In the genomic region with DNA sequence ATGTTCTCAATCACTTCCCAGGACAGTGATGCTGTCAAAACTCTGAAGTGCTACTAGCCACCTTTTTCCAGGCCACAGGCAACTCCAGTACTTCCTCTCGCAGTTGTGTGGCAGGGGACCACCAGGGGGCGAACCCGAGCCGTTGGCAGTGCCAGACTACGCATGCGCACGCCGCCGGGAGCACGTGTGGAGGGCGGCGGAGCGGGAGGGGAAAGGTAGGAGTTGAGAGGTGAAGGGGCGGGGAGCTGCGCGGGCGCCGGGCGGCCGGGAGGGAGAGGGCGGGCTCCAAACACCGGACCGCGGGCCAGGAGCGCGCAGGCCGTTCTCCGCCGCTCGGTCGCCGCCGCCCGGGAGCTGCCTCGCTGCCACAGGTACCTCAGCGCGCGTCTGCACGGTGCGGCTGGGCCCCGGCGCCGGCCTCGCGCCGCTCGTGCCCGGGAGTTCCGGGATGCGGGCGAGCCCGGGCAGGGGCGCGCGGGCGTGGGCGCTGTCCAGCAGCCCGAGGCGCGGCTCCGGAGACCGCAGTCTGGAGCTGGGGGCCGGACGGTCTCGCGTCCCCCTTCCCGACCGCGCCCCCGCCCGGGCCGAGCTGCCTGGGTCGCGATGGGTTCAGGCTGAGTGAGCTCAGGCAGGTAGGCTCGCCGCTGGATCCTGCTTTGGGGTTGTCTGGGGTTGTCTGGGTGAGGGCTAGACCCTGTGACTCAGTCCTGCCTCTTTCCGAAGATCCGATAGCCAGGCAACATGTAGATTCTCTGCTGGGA, we compare ENCODE assay signal across 8 mouse cellular contexts. TPM values are rescaled to one million over a fixed set of nuclear protein-coding genes. Genes with fewer than 3 reads are reported as not detected.
DNase-seq lines count a peak whose midpoint lies in the region; ATAC-seq lines count a peak whose summit lies in the region.

Gene Scap (plus strand): TSS at position 154 of the 761 bp plus-strand sequence.

- no peak within 1 kb of the TSS for H3K27ac ChIP-seq in hindbrain, embryonic 11.5 days (ENCODE audit: low read depth, low read length)

- H3K27me3 ChIP-seq in hindbrain, embryonic 11.5 days (ENCODE audit: control insufficient read depth, insufficient read depth, low read length), result no peaks in the 10 kb centered on the region

- no peaks in the 10 kb centered on the region for H3K36me3 ChIP-seq in hindbrain, embryonic 11.5 days (ENCODE audit: control insufficient read depth, insufficient read depth, low read length)

- H3K9me3 ChIP-seq in hindbrain, embryonic 11.5 days (ENCODE audit: control insufficient read depth, low read length), result no peaks in the 10 kb centered on the region

- DNase-seq in MN1 (ENCODE audit: low spot score), result peak; percentile 94
- DNase-seq in cerebellum, adult 9-10 months, result peak; percentile 97
- peak; percentile 87 to 99 for DNase-seq in frontal cortex, adult 2 months (ENCODE audit: extremely low spot score in 1 of 2, low spot score in 1 of 2)
- peak; percentile 99 for DNase-seq in hindbrain, embryonic 11.5 days (ENCODE audit: low spot score)
- peak; percentile 100 for DNase-seq in layer of hippocampus, postnatal 10 days (ENCODE audit: low spot score in 2 of 2)
- peak; percentile 97 for DNase-seq in lung, postnatal 10 days
- peak; percentile 98 for DNase-seq in ovary, postnatal 36 days (ENCODE audit: low spot score)
- peak; percentile 99 for DNase-seq in thymus, postnatal 25 days

- 1% methylated on average over 36 of the region's 78 CpGs for WGBS in hindbrain, embryonic 11.5 days

- H3K4me2 ChIP-seq in hindbrain, embryonic 11.5 days (replicated peaks; ENCODE audit: low read depth, low read length), result peak within 1 kb of the TSS; percentile 95

- H3K9ac ChIP-seq in hindbrain, embryonic 11.5 days (ENCODE audit: low read depth, low read length), result peak within 1 kb of the TSS; percentile 71

- peaks cover 3% of the 10 kb centered on the region; the same call in 1 of the 2 replicates for H3K4me1 ChIP-seq in hindbrain, embryonic 11.5 days (replicated peaks; ENCODE audit: control insufficient read depth, insufficient read depth, low read length)

- ATAC-seq in hindbrain, embryonic 11.5 days (ENCODE audit: low FRiP score), result peak; percentile 89

- H3K4me3 ChIP-seq in hindbrain, embryonic 11.5 days (ENCODE audit: low read depth, low read length), result peak within 1 kb of the TSS; percentile 88

RNA-seq across cellular contexts. Expression of gene Scap, which starts in this region (rescaled TPM):
- polyA plus RNA-seq in frontal cortex, adult 2 months (2012; rRNA removed), result 42.4 and 45.8 TPM in 2 replicates
- polyA plus RNA-seq in hindbrain, embryonic 11.5 days (2014; fragmentation: Nextera tagmentation; extraction: Ambion mirVana), result 22.5 and 26.0 TPM in 2 replicates
- 100 to 1,000 TPM in 1 of 2 experiments, 10 to 100 TPM in 1; 89.2 to 104 TPM for total RNA-seq in layer of hippocampus, postnatal 10 days (2021)
